Mouse (Mus musculus): Measurements from ENCODE around the gene Slc22a16.
"Not testable (repeated sequence)": the region's sequence is repeated elsewhere in the genome, so short reads cannot be mapped to it uniquely, and the experiment has no call there.

Gene Slc22a16

DNA sequence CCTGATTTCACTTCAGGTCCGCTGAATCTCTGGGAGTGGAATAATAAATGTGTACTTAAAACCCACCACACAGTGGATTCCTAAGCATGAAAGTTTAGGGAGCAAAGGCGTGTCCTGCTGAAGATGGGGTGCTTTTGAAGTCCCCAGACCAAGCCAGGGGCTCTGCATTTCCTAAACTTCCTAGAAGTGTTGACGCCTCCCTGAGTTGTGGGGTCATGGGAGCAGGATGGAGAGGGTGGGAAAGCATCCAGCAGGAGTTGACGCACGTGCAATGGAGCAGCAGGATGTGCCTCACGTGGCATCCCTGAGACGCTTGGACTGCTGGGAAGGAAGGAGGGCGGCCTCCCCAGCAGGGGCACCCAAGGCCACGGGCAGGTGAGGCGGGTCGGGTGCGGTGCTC, at the start of gene Slc22a16:
Gene Slc22a16, plus strand, starts transcription at position 301 of the 400 bp plus-strand sequence.
- in situ Hi-C loops (cut with MboI; ENCODE audit: low sequenced_read_pairs) = no loop called here

- in situ Hi-C loops (cut with MboI; ENCODE audit: low sequenced_read_pairs) = loop anchor here (25.0 kb wide), 1 partner anchor 459 kb away; no protein-coding TSS in a partner anchor
Observed at GRCm38 (mm10) chr10:40521579-40521978, 48.6 kb upstream of the Slc22a16 start.

- in situ Hi-C loops (cut with MboI; ENCODE audit: low sequenced_read_pairs) = loop anchor here (25.0 kb wide), 1 partner anchor 461 kb away; no protein-coding TSS in a partner anchor
Observed at GRCm38 (mm10) chr10:40523312-40523975, 46.7 kb upstream of the Slc22a16 start.

DNA sequence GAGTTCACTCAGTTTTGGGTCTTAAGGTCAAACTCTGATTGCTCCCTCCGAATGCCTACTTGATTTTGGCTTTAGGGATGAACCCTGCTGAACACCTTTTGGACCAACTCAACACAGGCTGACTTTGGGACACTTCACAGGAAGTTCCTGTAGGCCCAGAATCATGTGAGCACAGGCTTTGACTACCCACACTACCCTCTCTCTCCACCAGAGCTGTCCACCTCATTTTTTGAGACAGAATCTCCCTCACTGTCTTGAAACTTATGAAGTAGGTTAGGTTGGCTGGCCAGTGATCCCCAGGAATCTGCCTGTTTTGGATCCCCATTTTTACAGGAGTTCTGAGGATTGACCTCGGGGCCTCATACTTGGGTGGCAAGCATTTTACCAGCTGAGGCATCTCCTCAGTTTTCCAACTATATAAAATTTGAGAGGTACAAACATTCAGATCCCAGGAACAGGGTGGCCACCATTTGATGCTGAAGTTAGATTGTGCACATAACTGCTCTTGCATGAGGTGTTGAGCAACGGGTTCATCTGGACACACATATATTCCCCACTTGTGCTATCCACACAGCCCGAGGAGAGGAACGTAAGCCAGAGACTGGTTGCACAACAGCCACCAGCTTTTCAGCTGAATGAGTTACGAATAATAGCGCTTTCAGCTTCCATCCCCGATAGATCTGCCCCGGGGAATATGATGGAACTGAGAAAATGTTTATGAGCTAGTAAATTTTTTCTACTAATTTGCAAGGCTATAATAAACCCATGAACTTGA, 45.9 kb upstream of the Slc22a16 start:
- in situ Hi-C loops (cut with MboI; ENCODE audit: low sequenced_read_pairs) = loop anchor here (25.0 kb wide), 1 partner anchor 462 kb away; no protein-coding TSS in a partner anchor

GRCm38 (mm10) chr10:40524991-40525390, 45.1 kb upstream of the Slc22a16 start:
- in situ Hi-C loops (cut with MboI; ENCODE audit: low sequenced_read_pairs) = loop anchor here (5.0 to 25.0 kb wide), 2 partner anchors 268 to 463 kb away; partner anchors contain the start of gene Gtf3c6

- in situ Hi-C loops (cut with MboI; ENCODE audit: low sequenced_read_pairs) = loop anchor here (5.0 kb wide), 1 partner anchor 268 kb away; the partner anchor contains the start of gene Gtf3c6
Observed at GRCm38 (mm10) chr10:40525616-40526155, 44.5 kb upstream of the Slc22a16 start.

DNA sequence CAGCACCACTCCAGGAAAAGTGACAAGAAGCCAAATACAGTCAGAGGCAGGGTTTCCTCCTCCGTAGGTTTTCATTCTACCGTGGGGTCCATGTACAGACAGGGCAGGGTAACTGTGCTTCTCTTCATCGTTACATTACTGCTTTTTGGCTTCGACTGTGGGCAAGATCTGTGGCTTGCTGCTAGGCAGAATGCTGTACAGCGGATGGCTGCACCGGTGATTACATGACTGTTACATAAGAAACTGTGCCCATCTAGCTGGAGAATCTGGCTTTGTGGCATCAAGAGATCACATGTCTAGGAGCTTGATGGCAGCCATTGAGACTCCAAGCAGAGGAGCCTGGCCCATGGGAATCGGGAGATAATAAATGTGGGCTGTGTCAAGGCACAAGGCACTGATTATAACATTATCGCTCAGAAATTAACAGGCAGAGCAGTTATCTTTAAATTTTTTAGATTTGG, 43.8 kb upstream of the Slc22a16 start:
- in situ Hi-C loops (cut with MboI; ENCODE audit: low sequenced_read_pairs) = loop anchor here (5.0 kb wide), 1 partner anchor 269 kb away; the partner anchor contains the start of gene Gtf3c6

- in situ Hi-C loops (cut with MboI; ENCODE audit: low sequenced_read_pairs) = loop anchor here (5.0 kb wide), 1 partner anchor 270 kb away; the partner anchor contains the start of gene Gtf3c6
Observed at GRCm38 (mm10) chr10:40526986-40527385, 43.1 kb upstream of the Slc22a16 start.

DNA sequence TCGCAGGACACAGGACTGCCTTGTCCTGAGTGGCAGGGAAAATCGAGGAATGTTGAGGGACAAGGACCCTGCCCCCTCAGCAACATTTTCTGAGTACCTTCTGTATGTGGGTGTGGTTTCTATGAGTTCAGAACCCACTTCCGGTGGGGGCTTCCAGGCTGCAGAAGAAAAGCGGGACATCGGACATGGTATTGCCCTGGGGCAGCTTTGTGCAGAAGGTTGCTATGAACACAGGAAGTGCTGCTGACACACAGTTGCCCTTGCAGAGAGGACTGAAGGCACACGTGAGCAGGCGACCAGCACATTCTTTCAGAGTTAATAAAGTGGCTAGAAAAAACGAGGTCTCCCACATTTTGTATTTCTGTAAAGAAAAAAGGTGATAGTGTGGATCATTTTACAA, 42.6 kb upstream of the Slc22a16 start:
- in situ Hi-C loops (cut with MboI; ENCODE audit: low sequenced_read_pairs) = loop anchor here (5.0 kb wide), 1 partner anchor 270 kb away; the partner anchor contains the start of gene Gtf3c6

DNA sequence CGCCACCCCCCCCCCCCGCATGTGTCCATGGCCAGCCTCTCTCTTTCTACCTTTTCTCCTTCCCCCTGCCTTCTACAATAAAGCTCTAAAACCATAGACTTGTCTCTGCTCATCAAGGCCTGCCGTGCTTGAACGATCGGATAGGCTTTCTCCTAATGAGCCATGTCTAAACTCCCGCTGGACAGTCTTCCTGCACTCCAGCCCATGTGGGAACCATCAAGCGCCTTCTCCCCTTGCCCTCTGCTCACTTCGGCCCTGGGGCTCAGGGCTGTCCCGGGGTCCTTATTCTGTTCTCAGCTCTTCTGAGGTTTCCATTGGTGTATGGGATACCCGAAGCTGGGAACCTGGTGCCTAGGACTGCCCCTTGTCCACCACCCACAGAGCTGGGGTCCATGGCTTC, 41.5 kb upstream of the Slc22a16 start:
- in situ Hi-C loops (cut with MboI; ENCODE audit: low sequenced_read_pairs) = loop anchor here (5.0 kb wide), 1 partner anchor 271 kb away; the partner anchor contains the start of gene Gtf3c6

DNA sequence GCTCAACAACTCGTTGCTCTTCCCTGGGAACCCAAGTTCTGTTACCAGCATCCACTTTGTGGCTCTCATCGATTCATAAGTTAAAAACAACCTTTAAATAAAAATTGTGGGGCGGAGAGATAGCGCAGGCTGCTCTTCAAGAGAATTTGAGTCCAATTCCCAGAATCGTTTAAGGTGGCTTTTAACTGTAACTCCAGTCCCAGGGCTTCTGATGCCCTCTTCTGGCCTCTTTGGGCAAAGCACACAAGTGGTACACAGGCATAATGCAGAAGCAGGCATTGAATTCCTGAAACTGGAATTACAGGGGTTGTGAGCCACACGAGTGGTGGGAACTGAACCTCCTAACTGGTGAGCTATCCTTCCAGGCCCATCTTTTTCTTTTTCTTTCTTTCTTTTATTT, 40.5 kb upstream of the Slc22a16 start:
- in situ Hi-C loops (cut with MboI; ENCODE audit: low sequenced_read_pairs) = loop anchor here (5.0 kb wide), 1 partner anchor 272 kb away; the partner anchor contains the start of gene Gtf3c6

DNA sequence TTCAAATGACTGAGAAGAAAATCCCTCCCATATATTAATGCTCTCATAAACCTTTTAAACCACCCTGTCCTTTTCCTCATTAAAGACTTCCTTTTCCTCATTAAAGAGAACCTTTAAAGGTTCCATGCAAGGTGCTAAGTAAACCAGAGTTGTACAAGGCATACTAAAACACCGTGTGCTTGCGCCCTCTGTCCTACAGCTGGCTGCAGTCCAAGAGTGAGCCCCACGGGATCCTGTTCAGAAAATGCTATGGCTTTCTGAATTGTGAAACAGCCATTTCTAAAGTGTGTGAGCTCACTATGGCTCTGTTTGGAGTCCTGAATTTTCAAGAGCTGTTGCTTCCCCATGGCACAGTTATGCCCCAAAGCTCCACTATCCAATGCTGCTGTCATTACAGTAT, 39.5 kb upstream of the Slc22a16 start:
- in situ Hi-C loops (cut with MboI; ENCODE audit: low sequenced_read_pairs) = no loop called here

DNA sequence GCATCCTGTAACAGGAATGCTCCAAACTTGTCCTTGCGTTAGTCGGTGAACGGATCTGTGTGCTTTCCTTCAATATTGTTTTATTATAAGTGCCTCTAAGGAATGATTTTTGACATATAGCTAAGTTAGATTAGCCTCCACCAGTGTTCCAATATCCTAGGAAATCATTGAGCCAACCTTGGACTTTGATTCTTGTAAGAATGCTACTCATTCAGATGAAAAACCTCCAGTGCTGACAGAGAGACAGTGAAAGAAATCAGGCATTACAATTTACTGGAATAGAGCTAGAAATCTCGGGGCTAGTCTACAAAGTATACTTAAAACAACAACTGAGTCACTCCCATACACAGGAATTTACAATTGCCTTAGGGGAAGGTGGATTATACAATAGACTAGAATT, 37.5 kb upstream of the Slc22a16 start:
- in situ Hi-C loops (cut with MboI; ENCODE audit: low sequenced_read_pairs) = not testable (repeated sequence)

GRCm38 (mm10) chr10:40541351-40541750, 28.8 kb upstream of the Slc22a16 start:
- in situ Hi-C loops (cut with MboI; ENCODE audit: low sequenced_read_pairs) = no loop called here

GRCm38 (mm10) chr10:40549317-40549716, 20.8 kb upstream of the Slc22a16 start:
- in situ Hi-C loops (cut with MboI; ENCODE audit: low sequenced_read_pairs) = no loop called here

GRCm38 (mm10) chr10:40551801-40552200, 18.3 kb upstream of the Slc22a16 start:
- in situ Hi-C loops (cut with MboI; ENCODE audit: low sequenced_read_pairs) = no loop called here

- in situ Hi-C loops (cut with MboI; ENCODE audit: low sequenced_read_pairs) = not testable (repeated sequence)
Observed at GRCm38 (mm10) chr10:40565695-40566094, 4.4 kb upstream of the Slc22a16 start.

DNA sequence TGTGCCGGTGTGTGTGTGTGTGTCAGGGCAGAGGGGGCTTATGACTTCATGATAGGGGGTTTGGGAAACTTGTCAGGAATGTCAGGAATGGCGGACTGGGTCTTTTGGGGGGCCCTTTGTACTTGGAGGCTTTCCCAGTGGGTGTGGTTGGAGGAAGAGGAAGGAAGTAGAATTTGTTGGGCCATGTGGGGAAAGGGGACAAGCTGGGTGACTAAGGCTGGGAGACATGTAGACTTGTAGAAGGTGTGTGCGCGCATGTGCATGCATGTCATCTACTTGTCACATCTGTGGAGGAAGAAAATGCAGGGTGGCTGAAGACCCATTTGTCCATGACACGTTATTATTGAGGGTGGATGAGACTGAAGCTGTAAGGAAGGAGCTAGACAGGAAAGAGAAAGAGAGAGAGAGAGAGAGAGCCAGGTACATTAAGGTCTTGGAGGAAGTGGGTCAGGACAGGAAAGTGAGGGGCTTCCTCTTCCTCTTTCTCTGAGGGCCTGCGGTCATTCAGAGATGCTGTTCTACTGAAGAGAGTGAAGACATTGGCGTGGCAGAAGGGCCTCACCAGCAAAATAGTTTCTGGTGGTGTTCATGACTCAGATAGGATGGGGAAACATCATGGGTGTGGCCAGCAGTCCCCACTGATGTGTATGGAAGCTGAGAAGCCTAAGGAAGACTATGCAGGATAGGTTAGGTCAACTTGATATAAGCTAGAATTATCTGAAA, 5.9 kb downstream of the Slc22a16 start:
- in situ Hi-C loops (cut with MboI; ENCODE audit: low sequenced_read_pairs) = no loop called here

DNA sequence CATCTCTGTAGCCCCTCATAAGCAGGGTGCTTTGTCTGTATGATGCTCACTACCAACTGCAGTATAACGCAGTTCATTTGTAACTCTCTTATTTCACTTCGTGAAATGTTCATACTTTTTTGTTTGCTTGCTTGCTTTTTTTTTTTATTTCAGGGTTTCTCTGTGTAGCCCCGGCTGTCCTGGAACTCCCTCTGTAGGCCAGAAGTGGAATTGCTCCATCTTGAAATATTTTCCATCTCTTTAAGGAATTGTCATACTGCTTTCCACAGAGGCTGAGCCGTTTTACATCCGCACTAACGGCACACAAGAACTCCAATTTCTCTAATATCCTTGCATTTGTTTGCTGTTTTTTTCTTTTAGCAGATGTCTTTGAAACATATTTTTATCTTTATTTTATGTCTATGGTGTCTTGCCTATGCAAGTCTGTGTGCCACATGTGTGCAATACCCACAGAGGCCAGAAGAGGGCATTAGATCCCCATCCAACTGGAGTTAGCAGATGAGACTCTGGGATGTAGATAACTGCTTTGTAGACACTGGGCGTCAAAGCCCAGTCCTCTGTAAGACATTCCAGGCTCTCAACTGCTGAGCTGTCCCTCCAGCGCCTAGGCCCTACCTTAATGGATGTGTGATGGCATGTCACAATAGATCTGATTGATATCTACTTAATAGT, 13.6 kb downstream of the Slc22a16 start:
- in situ Hi-C loops (cut with MboI; ENCODE audit: low sequenced_read_pairs) = no loop called here

- in situ Hi-C loops (cut with MboI; ENCODE audit: low sequenced_read_pairs) = no loop called here
Observed at GRCm38 (mm10) chr10:40592186-40592585, 22.1 kb downstream of the Slc22a16 start.
